Mouse (Mus musculus): Measurements from ENCODE around the gene Actr3.
A peak's percentile ranks its signal among the peaks of the same experiment; 100 is the strongest.

The Actr3 gene

GRCm38 (mm10) chr1:125435369-125436135, at the start of gene Actr3:
TSS of gene Actr3 (minus strand) at chr1:125435727.
- peak; percentile 99 for DNase-seq (ENCODE audit: low spot score)

- DNase-seq (ENCODE audit: low spot score): no peak
Measured at GRCm38 (mm10) chr1:125482459-125483287, 47.1 kb upstream of the Actr3 start.

- DNase-seq (ENCODE audit: low spot score): no peak
Measured at GRCm38 (mm10) chr1:125481842-125482241, 46.3 kb upstream of the Actr3 start.

- no peak for DNase-seq (ENCODE audit: low spot score)
Measured at GRCm38 (mm10) chr1:125478588-125478987, 43.1 kb upstream of the Actr3 start.

DNA sequence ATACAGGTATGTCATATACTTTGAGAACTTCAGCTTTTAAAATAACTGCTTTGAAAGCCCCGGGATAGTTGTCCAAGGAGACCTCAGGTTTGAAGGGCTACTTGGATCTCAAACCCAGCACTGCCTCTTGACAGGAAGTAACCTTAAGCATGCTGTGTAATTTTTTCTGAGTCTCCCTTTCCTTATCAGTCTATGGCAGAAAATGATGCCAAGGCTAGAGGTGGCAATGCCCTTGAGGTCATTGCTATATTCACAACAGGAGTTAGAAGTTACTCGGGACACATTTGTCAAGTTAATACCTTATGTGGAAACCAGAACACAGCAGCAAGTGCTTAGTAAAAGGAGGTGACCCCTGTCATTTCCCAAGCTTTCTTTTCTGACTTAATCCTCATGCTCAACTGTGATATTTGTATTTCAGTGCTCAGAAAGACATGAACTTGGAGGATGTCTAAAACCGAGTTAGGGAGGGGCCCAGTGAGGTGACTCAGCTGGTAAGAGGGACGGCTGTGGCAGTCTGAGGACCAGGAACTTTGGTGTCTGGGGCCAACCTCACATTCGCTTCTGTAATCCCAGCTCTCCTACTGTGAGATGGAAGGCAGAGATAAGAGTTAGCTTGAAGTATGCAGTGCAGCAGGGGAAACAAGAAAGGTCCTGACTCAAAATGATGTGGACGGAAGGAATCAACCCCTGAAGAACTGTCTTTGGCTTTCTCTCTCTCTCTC, 40.6 kb upstream of the Actr3 start:
- no peak for DNase-seq (ENCODE audit: low spot score)

- DNase-seq (ENCODE audit: low spot score): no peak
Measured at GRCm38 (mm10) chr1:125473866-125474265, 38.3 kb upstream of the Actr3 start.

GRCm38 (mm10) chr1:125473126-125473666, 37.7 kb upstream of the Actr3 start:
- DNase-seq (ENCODE audit: low spot score): no peak

DNA sequence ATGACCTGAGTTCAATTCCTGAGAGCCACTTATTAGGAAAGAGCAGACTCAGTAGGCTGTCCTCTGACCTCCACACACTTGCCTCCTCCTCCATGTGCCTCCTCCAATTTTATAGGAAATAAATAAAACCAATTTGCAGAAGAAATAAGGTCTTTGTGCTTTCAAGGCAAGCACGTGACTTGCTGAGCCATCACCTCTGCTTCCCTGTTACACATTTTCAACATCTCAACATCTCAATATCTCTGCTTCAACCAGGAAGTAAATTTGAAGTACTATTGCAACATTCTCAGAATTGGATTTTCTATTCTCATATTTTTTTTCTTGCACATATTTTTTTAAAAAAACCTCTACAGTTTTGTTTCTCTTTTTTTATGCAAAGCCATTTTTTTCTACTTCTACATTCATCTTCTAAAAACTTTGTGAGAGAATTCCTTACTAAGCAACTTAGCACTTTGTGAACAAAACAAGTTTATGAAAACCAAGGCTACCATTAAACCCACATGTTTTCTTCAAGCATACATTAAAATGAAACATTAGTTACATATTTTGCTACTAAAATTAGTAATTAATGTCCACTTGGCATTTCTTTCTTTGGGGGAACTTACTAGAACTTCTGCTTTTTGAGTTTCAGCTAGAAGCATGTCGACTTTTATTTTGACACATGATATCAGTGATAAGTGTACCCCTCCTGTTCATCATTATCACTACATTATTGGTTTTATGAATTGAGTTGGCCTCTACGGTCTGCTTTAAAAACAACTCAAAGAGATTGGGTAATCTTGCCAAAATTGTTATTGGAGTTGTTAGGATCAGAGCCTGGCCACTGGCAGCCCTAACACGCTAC, 35.5 kb upstream of the Actr3 start:
- DNase-seq (ENCODE audit: low spot score): no peak

- no peak for DNase-seq (ENCODE audit: low spot score)
Measured at GRCm38 (mm10) chr1:125467936-125468335, 32.4 kb upstream of the Actr3 start.

DNA sequence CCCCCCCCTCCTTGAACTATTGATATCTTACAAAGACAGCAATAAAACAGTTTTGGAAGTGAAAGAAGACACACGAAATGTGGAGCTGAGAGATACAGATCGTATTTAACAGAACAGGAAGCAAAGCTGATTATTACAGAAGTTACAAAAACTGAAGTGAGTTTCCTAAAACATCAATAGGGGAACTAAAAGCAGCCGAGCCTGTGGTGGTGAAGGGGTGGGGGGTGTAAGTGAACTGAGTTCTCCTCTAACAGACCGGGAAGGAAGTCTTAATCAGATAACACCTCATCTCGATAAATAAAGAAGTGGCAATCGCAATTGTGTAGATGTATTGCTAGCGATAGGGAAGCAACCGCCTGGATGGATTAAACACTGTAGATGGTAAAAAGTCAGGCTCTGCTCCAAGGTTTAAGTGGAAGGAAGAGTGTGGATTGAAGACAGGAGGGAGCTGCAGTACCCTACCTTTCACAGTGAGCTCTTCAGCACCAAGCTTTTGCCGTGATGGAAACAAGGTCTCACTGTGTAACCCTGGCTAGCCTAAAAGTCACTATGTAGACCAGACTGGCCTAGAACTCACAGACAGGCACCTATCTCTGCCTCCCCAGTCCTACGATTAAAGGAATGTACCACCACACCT, 31.2 kb upstream of the Actr3 start:
- DNase-seq (ENCODE audit: low spot score): no peak

DNA sequence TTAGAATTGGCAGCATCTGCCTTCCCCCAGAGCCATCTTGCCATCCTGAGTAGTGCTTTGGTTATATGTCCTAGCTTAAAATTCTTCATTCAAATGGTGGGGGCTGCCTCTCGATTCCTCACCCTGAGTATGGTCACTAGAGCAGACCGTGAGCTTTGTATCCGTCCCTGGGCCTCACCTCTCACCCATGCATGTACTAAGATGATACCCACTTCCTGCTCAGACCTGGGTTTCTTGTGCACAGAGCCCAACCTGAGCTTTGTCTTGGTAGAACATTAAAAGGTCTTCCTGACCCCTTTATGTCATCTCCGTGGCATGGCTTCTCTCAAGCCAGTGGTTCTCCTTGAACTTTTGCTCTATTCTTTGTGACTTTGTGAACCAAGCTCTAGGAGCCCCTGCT, 28.5 kb upstream of the Actr3 start:
- DNase-seq (ENCODE audit: low spot score): no peak

GRCm38 (mm10) chr1:125463349-125463748, 27.8 kb upstream of the Actr3 start:
- no peak for DNase-seq (ENCODE audit: low spot score)

DNA sequence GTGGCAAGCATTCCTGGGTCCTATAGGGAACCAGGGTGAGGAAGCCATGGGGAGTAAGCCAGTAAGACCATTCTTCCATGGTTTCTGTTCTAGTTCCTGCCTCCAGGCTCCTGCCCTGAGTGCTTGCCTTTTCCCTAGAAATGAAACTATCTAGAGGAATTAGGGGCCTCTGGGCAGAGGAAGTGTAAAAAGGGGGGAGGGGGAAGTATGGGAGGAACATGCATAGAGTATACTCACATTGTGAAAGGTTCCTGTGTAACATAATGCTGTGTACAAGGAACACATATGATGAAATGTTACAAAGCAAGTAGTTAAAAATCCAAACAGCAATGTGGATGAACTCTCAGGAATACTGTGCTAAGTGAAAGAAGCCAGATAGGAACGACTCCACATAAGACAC, 27.4 kb upstream of the Actr3 start:
- DNase-seq (ENCODE audit: low spot score): no peak

DNA sequence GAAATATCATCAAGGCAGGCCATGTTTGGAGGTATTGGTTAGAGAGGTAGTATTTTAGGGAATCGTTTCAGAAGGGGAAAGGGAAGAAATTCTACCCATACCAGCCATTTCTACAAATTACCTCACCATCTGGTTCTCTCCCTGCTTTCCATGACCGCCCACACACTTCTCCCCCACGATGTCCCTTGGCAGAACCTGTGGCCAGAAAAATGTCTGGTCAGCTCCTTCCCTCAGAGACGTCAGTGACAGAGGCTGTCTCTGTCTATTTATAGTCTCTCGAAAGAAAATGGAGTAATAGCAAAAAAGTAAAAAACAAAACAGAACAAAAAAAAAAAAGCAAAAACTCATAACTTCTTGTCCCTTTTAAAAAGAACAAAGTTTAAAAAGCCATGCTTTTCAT, 23.0 kb upstream of the Actr3 start:
- DNase-seq (ENCODE audit: low spot score): peak; percentile 80

DNA sequence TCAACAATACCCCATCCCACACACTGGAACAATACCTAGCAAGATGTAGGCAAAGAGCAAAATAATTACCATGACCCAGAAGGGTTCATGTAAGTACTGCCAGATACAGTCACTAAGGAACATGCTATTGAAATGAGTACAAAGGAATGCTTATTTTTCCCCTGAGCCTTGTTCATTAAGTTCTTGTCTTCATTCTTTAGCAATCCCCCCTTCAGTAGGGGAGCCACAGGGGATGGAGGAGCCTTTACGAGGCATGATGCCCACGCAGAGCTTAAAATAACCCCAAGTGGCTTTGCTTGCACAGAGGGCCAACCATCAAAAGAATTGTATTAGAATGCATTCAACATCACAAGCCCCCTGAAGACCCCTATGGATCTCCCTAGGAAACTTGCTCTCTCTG, 19.6 kb upstream of the Actr3 start:
- no peak for DNase-seq (ENCODE audit: low spot score)

- DNase-seq (ENCODE audit: low spot score): no peak
Measured at GRCm38 (mm10) chr1:125450282-125451000, 14.9 kb upstream of the Actr3 start.

DNA sequence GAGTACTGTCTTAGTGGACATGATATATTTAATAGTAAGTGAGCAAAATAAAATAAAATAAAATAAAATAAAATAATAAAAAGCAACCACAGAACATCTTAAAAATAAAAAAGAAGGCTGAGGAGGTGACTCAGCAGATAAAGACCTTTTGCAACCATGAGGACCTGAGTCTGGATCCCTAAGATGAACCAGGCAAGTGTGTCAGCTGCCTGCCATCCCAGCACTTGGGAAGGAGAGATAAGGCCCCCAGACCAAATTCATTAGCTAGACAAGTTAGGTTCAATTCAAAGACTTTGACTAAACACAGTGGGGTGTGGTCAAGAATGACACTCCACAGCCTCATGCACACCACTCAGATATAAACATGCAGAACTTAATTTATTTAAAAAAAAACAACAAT, 12.4 kb upstream of the Actr3 start:
- DNase-seq (ENCODE audit: low spot score): no peak

GRCm38 (mm10) chr1:125441679-125442078, 6.2 kb upstream of the Actr3 start:
- no peak for DNase-seq (ENCODE audit: low spot score)

- no peak for DNase-seq (ENCODE audit: low spot score)
Measured at GRCm38 (mm10) chr1:125441251-125441650, 5.7 kb upstream of the Actr3 start.

- no peak for DNase-seq (ENCODE audit: low spot score)
Measured at GRCm38 (mm10) chr1:125439556-125439955, 4.0 kb upstream of the Actr3 start.

Data from adipocyte (in vitro differentiated cells).